Mouse (Mus musculus) embryonic fibroblast, embryonic 13.5 days (primary cell): ENCODE measurements around the gene Sult4a1.

ENCODE experiments used
- CTCF ChIP-seq: IDR thresholded peaks from 2 replicates; pipeline ENCODE4 v1.5.1; 2011; ENCODE audit warnings: mild to moderate bottlenecking, control low read depth, low read length, moderate library complexity, borderline replicate concordance; ENCODE audit not compliant: insufficient read depth
- POLR2A ChIP-seq: IDR thresholded peaks from 2 replicates; pipeline ENCODE4 v1.6.1; 2011; ENCODE audit warnings: low read depth, mild to moderate bottlenecking, control low read depth, low read length, moderate library complexity

DNA sequence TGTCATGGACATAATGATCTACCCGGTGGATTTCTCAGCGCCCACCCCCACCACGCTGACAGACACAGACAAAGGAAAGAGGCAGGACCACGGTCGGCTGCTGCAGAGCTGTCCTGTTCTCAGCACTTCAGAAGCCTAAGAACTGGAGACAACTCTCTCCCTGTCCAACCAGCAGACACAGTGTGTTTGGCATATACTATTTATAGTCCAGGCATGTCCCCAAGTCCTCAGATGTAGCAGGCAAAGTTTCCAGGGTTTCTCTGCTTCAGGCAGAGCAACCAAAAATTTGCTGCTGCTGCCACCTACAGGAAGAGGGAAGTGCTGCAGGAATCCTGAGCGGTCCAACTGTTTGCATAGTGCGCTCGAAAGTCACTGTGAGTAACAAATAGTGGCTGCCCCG is 51.7 kb downstream of the Sult4a1 start:
- TF ChIP-seq CTCF (peak; percentile 66), POLR2A (no peak)
